Mouse (Mus musculus) ES-Bruce4 (cell line): Measurements from ENCODE around the gene Mfrp. TPM values are rescaled to one million over a fixed set of nuclear protein-coding genes. Genes with fewer than 3 reads are reported as not detected.

Experiments used
- H3K27ac ChIP-seq: 2 replicates; pipeline ENCODE4 v1.5.1; 2012; ENCODE audit warnings: low read length, inconsistent platforms; ENCODE audit not compliant: insufficient read depth
- H3K27me3 ChIP-seq: 2 replicates; pipeline ENCODE4 v1.6.1; 2012; ENCODE audit warnings: mild to moderate bottlenecking, low read length, inconsistent platforms; ENCODE audit not compliant: control insufficient read depth, poor library complexity, insufficient read depth, severe bottlenecking
- H3K36me3 ChIP-seq: 2 replicates; pipeline ENCODE4 v1.6.1; 2012; ENCODE audit warnings: inconsistent platforms, mild to moderate bottlenecking, low read length, moderate library complexity; ENCODE audit not compliant: control insufficient read depth, poor library complexity, insufficient read depth, severe bottlenecking
- H3K4me1 ChIP-seq: one replicate; pipeline ENCODE4 v1.8.1; 2011; ENCODE audit warnings: low read length; ENCODE audit not compliant: control insufficient read depth, insufficient read depth
- H3K4me3 ChIP-seq: 2 replicates; pipeline ENCODE4 v1.5.1; 2011; ENCODE audit warnings: low read depth, mild to moderate bottlenecking, low read length
- H3K9ac ChIP-seq: 2 replicates; pipeline ENCODE4 v1.6.1; 2012; ENCODE audit warnings: low read depth, mild to moderate bottlenecking, inconsistent platforms; ENCODE audit not compliant: poor library complexity, severe bottlenecking
- H3K9me3 ChIP-seq: replicated peaks from 2 replicates; pipeline ENCODE4 v1.6.1; 2012; ENCODE audit warnings: mild to moderate bottlenecking, low read length, inconsistent platforms; ENCODE audit not compliant: control insufficient read depth, poor library complexity, insufficient read depth, severe bottlenecking
- CTCF ChIP-seq: IDR thresholded peaks from one replicate; pipeline ENCODE4 v1.8.1; 2011; ENCODE audit warnings: low read depth, low read length
- EP300 ChIP-seq: IDR thresholded peaks from 2 replicates; pipeline ENCODE4 v1.6.1; 2011; ENCODE audit warnings: low read depth, low read length; ENCODE audit not compliant: insufficient read depth
- POLR2A ChIP-seq: IDR thresholded peaks from one replicate; pipeline ENCODE4 v1.8.1; 2011; ENCODE audit warnings: low read length; ENCODE audit not compliant: insufficient read depth
- polyA plus RNA-seq: library from polyadenylated mRNA; stranded (reverse); fragments of >200 nt; gene quantifications from 2 replicates; pipeline ENCODE4 v1.2.4, GENCODE M21; 2011; ENCODE audit warnings: low read depth; ENCODE audit not compliant: missing spikeins, insufficient read depth, insufficient read length

Gene Mfrp
- polyA plus RNA-seq, result not detected in 2 replicates

- Histone ChIP-seq H3K27ac (no peak within 1 kb of the TSS), H3K4me1 (no peaks in the 10 kb centered on the region), H3K9me3 (no peaks in the 10 kb centered on the region), H3K4me3 (no peak within 1 kb of the TSS), H3K36me3 (no peaks in the 10 kb centered on the region), H3K27me3 (no peaks in the 10 kb centered on the region), H3K9ac (no peak within 1 kb of the TSS)
- TF ChIP-seq POLR2A (no peak), EP300 (no peak), CTCF (no peak)
Measured at GRCm38 (mm10) chr9:44101490-44101889, at the start of gene Mfrp. Gene Mfrp, plus strand, starts transcription at chr9:44101729.

DNA sequence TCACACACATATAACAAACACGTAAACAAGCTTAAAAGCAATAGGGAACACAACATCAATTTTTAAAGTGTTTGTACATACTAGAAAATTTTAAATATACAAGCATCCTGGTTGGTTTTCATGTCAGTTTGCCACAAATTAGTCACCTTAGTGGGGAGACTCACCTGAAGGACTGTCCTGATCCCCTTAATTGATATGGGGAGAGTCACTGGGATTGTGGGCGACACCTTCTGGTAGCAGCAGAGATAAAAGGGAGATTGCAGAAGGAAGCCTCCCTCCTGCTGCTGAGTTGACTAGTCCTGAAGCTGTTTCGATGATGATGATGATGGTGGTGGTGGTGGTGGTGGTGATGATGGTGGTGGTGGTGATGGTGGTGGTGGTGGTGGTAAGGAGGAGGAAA lies 48.7 kb upstream of the Mfrp start:
- H3K4me1 ChIP-seq, result peaks cover 2% of the 10 kb centered on the region
- no peak overlapping the region for H3K27ac ChIP-seq
- no peak overlapping the region for H3K4me3 ChIP-seq
- H3K36me3 ChIP-seq, result no peaks in the 10 kb centered on the region
- TF ChIP-seq CTCF (no peak), POLR2A (no peak), EP300 (no peak)
- no peaks in the 10 kb centered on the region for H3K27me3 ChIP-seq
- no peaks in the 10 kb centered on the region for H3K9me3 ChIP-seq
- no peak overlapping the region for H3K9ac ChIP-seq

GRCm38 (mm10) chr9:44053936-44054335 lies 47.6 kb upstream of the Mfrp start:
- H3K4me3 ChIP-seq, result no peak overlapping the region
- H3K9me3 ChIP-seq, result no peaks in the 10 kb centered on the region
- no peaks in the 10 kb centered on the region for H3K36me3 ChIP-seq
- no peak overlapping the region for H3K27ac ChIP-seq
- no peak for TF ChIP-seq EP300
- no peak overlapping the region for H3K9ac ChIP-seq
- H3K4me1 ChIP-seq, result no peaks in the 10 kb centered on the region
- H3K27me3 ChIP-seq, result no peaks in the 10 kb centered on the region

GRCm38 (mm10) chr9:44058606-44059005 lies 42.9 kb upstream of the Mfrp start:
- no peak overlapping the region for H3K27ac ChIP-seq
- H3K4me1 ChIP-seq, result no peaks in the 10 kb centered on the region
- H3K4me3 ChIP-seq, result no peak overlapping the region
- H3K9me3 ChIP-seq, result no peaks in the 10 kb centered on the region
- H3K36me3 ChIP-seq, result no peaks in the 10 kb centered on the region
- H3K27me3 ChIP-seq, result no peaks in the 10 kb centered on the region
- H3K9ac ChIP-seq, result no peak overlapping the region
- TF ChIP-seq POLR2A (no peak), EP300 (no peak), CTCF (no peak)

GRCm38 (mm10) chr9:44065177-44065576 lies 36.4 kb upstream of the Mfrp start:
- Histone ChIP-seq H3K9me3 (no peaks in the 10 kb centered on the region), H3K27ac (no peak overlapping the region), H3K4me1 (no peaks in the 10 kb centered on the region), H3K4me3 (no peak overlapping the region), H3K36me3 (no peaks in the 10 kb centered on the region), H3K9ac (no peak overlapping the region), H3K27me3 (no peaks in the 10 kb centered on the region)
- TF ChIP-seq POLR2A (no peak), EP300 (no peak)

DNA sequence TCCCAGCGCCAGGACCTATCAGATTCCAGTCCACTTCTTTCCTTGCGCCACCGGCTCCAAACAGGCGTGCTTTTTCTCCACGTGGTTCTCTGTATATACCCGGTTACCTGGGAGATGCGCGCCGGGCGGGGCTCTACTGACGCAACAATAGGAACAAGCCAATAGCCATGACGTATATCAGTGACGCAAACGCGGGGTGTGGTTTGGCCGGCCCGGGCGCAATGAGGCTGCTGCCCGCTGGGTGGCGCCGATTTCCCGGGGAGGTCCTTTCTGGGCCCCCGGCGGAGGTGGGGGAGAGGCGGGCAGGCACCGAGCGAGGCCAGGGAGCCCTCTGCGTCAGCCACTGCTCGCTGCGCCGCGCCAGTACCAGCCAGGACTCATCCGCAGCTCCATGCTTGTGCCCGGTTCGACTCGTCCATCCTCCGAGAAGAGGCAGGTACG lies 34.7 kb upstream of the Mfrp start, which contains the start of gene Usp2:
Gene Usp2 (plus strand): TSS at position 237 of the 441 bp plus-strand sequence.
- peak; percentile 64 for TF ChIP-seq CTCF
- TF ChIP-seq POLR2A, result no peak
- peak within 1 kb of the TSS; percentile 75 for H3K9ac ChIP-seq
- H3K27ac ChIP-seq, result no peak within 1 kb of the TSS
- no peaks in the 10 kb centered on the region for H3K27me3 ChIP-seq
- H3K36me3 ChIP-seq, result no peaks in the 10 kb centered on the region
- peak within 1 kb of the TSS; percentile 80 for H3K4me3 ChIP-seq
- no peaks in the 10 kb centered on the region for H3K4me1 ChIP-seq
- H3K9me3 ChIP-seq, result no peaks in the 10 kb centered on the region
